Mouse (Mus musculus): ENCODE measurements around the gene Kcnip1. TPM values are rescaled to one million over a fixed set of nuclear protein-coding genes. Genes with fewer than 3 reads are reported as not detected.
A peak's percentile ranks its signal among the peaks of the same experiment; 100 is the strongest.

Gene Kcnip1
- polyA plus RNA-seq, 1 experiment from 2014 or later: 14.4 TPM

- no peak for ATAC-seq (ENCODE audit: low FRiP score)
- 85% methylated on average over 4 of the region's 4 CpGs for WGBS
- Histone ChIP-seq H3K27me3 (ENCODE audit: control insufficient read depth, insufficient read depth, low read length) (no peaks in the 10 kb centered on the region), H3K4me2 (replicated peaks; ENCODE audit: low read depth, low read length) (no peak overlapping the region), H3K4me3 (ENCODE audit: low read depth, low read length) (no peak overlapping the region), H3K36me3 (ENCODE audit: control insufficient read depth, insufficient read depth, low read length) (no peaks in the 10 kb centered on the region), H3K4me1 (replicated peaks; ENCODE audit: control insufficient read depth, insufficient read depth, low read length) (no peaks in the 10 kb centered on the region), H3K9ac (ENCODE audit: low read depth, low read length) (no peak overlapping the region), H3K27ac (ENCODE audit: low read depth, low read length) (no peak overlapping the region), H3K9me3 (ENCODE audit: control insufficient read depth, low read length) (no peaks in the 10 kb centered on the region)
- DNase-seq (ENCODE audit: low spot score): no peak
These were observed 37.0 kb downstream of the Kcnip1 start for GRCm38 (mm10) chr11:33955982-33956381.

GRCm38 (mm10) chr11:33951684-33952625, 41.0 kb downstream of the Kcnip1 start:
- no peaks in the 10 kb centered on the region for H3K27me3 ChIP-seq (ENCODE audit: control insufficient read depth, insufficient read depth, low read length)
- 87% methylated on average over 8 of the region's 8 CpGs for WGBS
- H3K4me1 ChIP-seq (replicated peaks; ENCODE audit: control insufficient read depth, insufficient read depth, low read length): no peaks in the 10 kb centered on the region
- H3K9ac ChIP-seq (ENCODE audit: low read depth, low read length): no peak overlapping the region
- H3K9me3 ChIP-seq (ENCODE audit: control insufficient read depth, low read length): no peaks in the 10 kb centered on the region
- no peaks in the 10 kb centered on the region for H3K36me3 ChIP-seq (ENCODE audit: control insufficient read depth, insufficient read depth, low read length)
- no peak for ATAC-seq (ENCODE audit: low FRiP score)
- H3K4me2 ChIP-seq (replicated peaks; ENCODE audit: low read depth, low read length): no peak overlapping the region
- H3K4me3 ChIP-seq (ENCODE audit: low read depth, low read length): no peak overlapping the region
- no peak for DNase-seq (ENCODE audit: low spot score)
- H3K27ac ChIP-seq (ENCODE audit: low read depth, low read length): no peak overlapping the region

GRCm38 (mm10) chr11:33951155-33951554, 41.8 kb downstream of the Kcnip1 start:
- H3K9ac ChIP-seq (ENCODE audit: low read depth, low read length): no peak overlapping the region
- 36% methylated on average over 5 of the region's 5 CpGs for WGBS
- no peaks in the 10 kb centered on the region for H3K36me3 ChIP-seq (ENCODE audit: control insufficient read depth, insufficient read depth, low read length)
- H3K27ac ChIP-seq (ENCODE audit: low read depth, low read length): no peak overlapping the region
- no peaks in the 10 kb centered on the region for H3K4me1 ChIP-seq (replicated peaks; ENCODE audit: control insufficient read depth, insufficient read depth, low read length)
- no peak overlapping the region for H3K4me2 ChIP-seq (replicated peaks; ENCODE audit: low read depth, low read length)
- no peaks in the 10 kb centered on the region for H3K27me3 ChIP-seq (ENCODE audit: control insufficient read depth, insufficient read depth, low read length)
- no peaks in the 10 kb centered on the region for H3K9me3 ChIP-seq (ENCODE audit: control insufficient read depth, low read length)
- ATAC-seq (ENCODE audit: low FRiP score) (no peak), DNase-seq (ENCODE audit: low spot score) (no peak)
- H3K4me3 ChIP-seq (ENCODE audit: low read depth, low read length): no peak overlapping the region

- 87% methylated on average over 4 of the region's 4 CpGs for WGBS
- Histone ChIP-seq H3K9ac (ENCODE audit: low read depth, low read length) (no peak overlapping the region), H3K27me3 (ENCODE audit: control insufficient read depth, insufficient read depth, low read length) (no peaks in the 10 kb centered on the region), H3K9me3 (ENCODE audit: control insufficient read depth, low read length) (no peaks in the 10 kb centered on the region), H3K27ac (ENCODE audit: low read depth, low read length) (no peak overlapping the region), H3K4me1 (replicated peaks; ENCODE audit: control insufficient read depth, insufficient read depth, low read length) (no peaks in the 10 kb centered on the region), H3K36me3 (ENCODE audit: control insufficient read depth, insufficient read depth, low read length) (no peaks in the 10 kb centered on the region), H3K4me2 (replicated peaks; ENCODE audit: low read depth, low read length) (no peak overlapping the region), H3K4me3 (ENCODE audit: low read depth, low read length) (no peak overlapping the region)
- DNase-seq (ENCODE audit: low spot score) (no peak), ATAC-seq (ENCODE audit: low FRiP score) (no peak)
These were observed 46.5 kb downstream of the Kcnip1 start for GRCm38 (mm10) chr11:33946501-33946900.

- 86% methylated on average over 9 of the region's 9 CpGs for WGBS
- Histone ChIP-seq H3K27ac (ENCODE audit: low read depth, low read length) (no peak overlapping the region), H3K4me3 (ENCODE audit: low read depth, low read length) (no peak overlapping the region), H3K4me2 (replicated peaks; ENCODE audit: low read depth, low read length) (no peak overlapping the region), H3K9ac (ENCODE audit: low read depth, low read length) (no peak overlapping the region), H3K27me3 (ENCODE audit: control insufficient read depth, insufficient read depth, low read length) (no peaks in the 10 kb centered on the region), H3K36me3 (ENCODE audit: control insufficient read depth, insufficient read depth, low read length) (no peaks in the 10 kb centered on the region), H3K9me3 (ENCODE audit: control insufficient read depth, low read length) (no peaks in the 10 kb centered on the region), H3K4me1 (replicated peaks; ENCODE audit: control insufficient read depth, insufficient read depth, low read length) (no peaks in the 10 kb centered on the region)
- ATAC-seq (ENCODE audit: low FRiP score): no peak
- no peak for DNase-seq (ENCODE audit: low spot score)
These were observed 48.1 kb downstream of the Kcnip1 start for GRCm38 (mm10) chr11:33944786-33945328.

DNA sequence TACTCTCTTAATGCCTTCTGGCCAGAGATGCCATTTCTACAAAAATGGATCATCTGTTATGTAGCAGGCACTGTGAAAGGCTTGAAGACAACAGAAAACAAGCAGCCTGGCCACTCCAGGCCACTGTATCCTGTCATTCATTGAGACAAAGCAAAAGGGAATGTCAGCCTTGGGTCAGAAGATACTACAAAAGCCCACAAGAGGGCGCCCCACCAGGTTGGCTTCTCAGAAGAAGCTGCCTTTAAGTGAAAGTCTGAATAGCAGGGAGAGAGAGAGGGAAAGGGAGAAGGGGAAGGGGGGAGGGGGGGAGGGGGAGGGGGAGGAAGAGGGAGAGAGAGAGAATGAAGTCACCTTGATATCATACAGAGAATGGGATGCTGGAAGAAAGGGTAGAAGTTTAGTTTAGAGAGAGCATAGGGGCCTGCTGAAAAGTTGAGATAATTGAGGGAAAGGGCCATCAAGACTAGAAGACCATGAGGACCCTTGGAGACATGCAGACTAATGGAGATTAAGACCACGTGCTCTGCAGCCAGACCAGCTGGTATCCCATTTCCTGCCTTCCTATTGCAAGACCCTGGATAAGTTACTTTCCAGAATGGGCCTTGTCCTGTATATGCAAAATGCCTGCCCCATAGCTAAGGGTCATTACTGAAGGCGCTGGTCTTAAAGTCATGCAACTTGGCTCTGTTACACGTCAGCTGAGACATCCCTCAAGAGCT, 48.7 kb downstream of the Kcnip1 start:
- ATAC-seq (ENCODE audit: low FRiP score): no peak
- no peak overlapping the region for H3K4me2 ChIP-seq (replicated peaks; ENCODE audit: low read depth, low read length)
- H3K36me3 ChIP-seq (ENCODE audit: control insufficient read depth, insufficient read depth, low read length): no peaks in the 10 kb centered on the region
- no peaks in the 10 kb centered on the region for H3K9me3 ChIP-seq (ENCODE audit: control insufficient read depth, low read length)
- no peaks in the 10 kb centered on the region for H3K4me1 ChIP-seq (replicated peaks; ENCODE audit: control insufficient read depth, insufficient read depth, low read length)
- no peak overlapping the region for H3K4me3 ChIP-seq (ENCODE audit: low read depth, low read length)
- H3K9ac ChIP-seq (ENCODE audit: low read depth, low read length): no peak overlapping the region
- DNase-seq (ENCODE audit: low spot score): peak; percentile 54
- H3K27me3 ChIP-seq (ENCODE audit: control insufficient read depth, insufficient read depth, low read length): no peaks in the 10 kb centered on the region
- 68% methylated on average over 4 of the region's 4 CpGs for WGBS
- no peak overlapping the region for H3K27ac ChIP-seq (ENCODE audit: low read depth, low read length)

DNA sequence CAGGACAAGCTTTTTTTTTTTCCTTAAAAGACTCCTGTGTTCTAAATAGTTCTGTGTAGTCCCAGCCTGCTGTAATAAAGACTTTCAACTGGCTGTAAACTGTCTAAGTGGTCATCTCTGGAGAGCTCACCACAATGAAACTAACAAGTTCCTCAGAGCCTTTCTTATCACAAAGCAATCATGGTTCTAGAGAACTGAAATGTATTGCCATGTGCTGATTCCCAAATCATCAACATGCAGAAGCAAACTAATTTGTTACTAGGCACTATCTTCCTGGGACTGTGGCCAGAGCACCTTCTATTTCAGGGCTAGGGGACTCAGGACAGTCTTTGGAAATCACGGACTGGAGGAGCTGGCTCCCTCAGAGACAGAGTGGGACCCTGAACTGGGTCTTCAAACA, 49.4 kb downstream of the Kcnip1 start:
- 69% methylated on average over 1 of the region's 1 CpGs for WGBS

GRCm38 (mm10) chr11:33939456-33940113, 53.4 kb downstream of the Kcnip1 start:
- H3K4me3 ChIP-seq (ENCODE audit: low read depth, low read length): no peak overlapping the region
- no peaks in the 10 kb centered on the region for H3K36me3 ChIP-seq (ENCODE audit: control insufficient read depth, insufficient read depth, low read length)
- 88% methylated on average over 4 of the region's 4 CpGs for WGBS
- no peaks in the 10 kb centered on the region for H3K9me3 ChIP-seq (ENCODE audit: control insufficient read depth, low read length)
- ATAC-seq (ENCODE audit: low FRiP score) (no peak), DNase-seq (ENCODE audit: low spot score) (no peak)
- no peak overlapping the region for H3K27ac ChIP-seq (ENCODE audit: low read depth, low read length)
- H3K9ac ChIP-seq (ENCODE audit: low read depth, low read length): no peak overlapping the region
- H3K4me2 ChIP-seq (replicated peaks; ENCODE audit: low read depth, low read length): no peak overlapping the region
- H3K27me3 ChIP-seq (ENCODE audit: control insufficient read depth, insufficient read depth, low read length): no peaks in the 10 kb centered on the region
- no peaks in the 10 kb centered on the region for H3K4me1 ChIP-seq (replicated peaks; ENCODE audit: control insufficient read depth, insufficient read depth, low read length)

More for the DNA sequence above, 49.4 kb downstream of the Kcnip1 start:
- Histone ChIP-seq H3K4me2 (replicated peaks; ENCODE audit: low read depth, low read length) (no peak overlapping the region), H3K4me1 (replicated peaks; ENCODE audit: control insufficient read depth, insufficient read depth, low read length) (no peaks in the 10 kb centered on the region), H3K36me3 (ENCODE audit: control insufficient read depth, insufficient read depth, low read length) (no peaks in the 10 kb centered on the region), H3K27me3 (ENCODE audit: control insufficient read depth, insufficient read depth, low read length) (no peaks in the 10 kb centered on the region), H3K9me3 (ENCODE audit: control insufficient read depth, low read length) (no peaks in the 10 kb centered on the region), H3K27ac (ENCODE audit: low read depth, low read length) (no peak overlapping the region), H3K9ac (ENCODE audit: low read depth, low read length) (no peak overlapping the region), H3K4me3 (ENCODE audit: low read depth, low read length) (no peak overlapping the region)
- DNase-seq (ENCODE audit: low spot score) (no peak), ATAC-seq (ENCODE audit: low FRiP score) (no peak)

Measured in hindbrain, embryonic 11.5 days (tissue).